Mouse (Mus musculus) cortical plate, adult 2 months (tissue): ENCODE data around the gene Asic2. TPM values are rescaled to one million over a fixed set of nuclear protein-coding genes. Genes with fewer than 3 reads are reported as not detected.

Experiments used
- H3K27ac ChIP-seq: fragments of 200-500 bp; 2 replicates; pipeline ENCODE4 v1.5.1; 2012; ENCODE audit warnings: low read length, control low read depth, inconsistent platforms; ENCODE audit not compliant: insufficient read depth
- H3K4me1 ChIP-seq: fragments of 200-500 bp; 2 replicates; pipeline ENCODE4 v1.6.1; 2011; ENCODE audit warnings: low read length; ENCODE audit not compliant: control insufficient read depth, insufficient read depth
- H3K4me3 ChIP-seq: fragments of 200-500 bp; 2 replicates; pipeline ENCODE4 v1.5.1; 2011; ENCODE audit warnings: mild to moderate bottlenecking, low read length, control low read depth; ENCODE audit not compliant: insufficient read depth
- CTCF ChIP-seq: fragments of 200-500 bp; IDR thresholded peaks from 2 replicates; pipeline ENCODE4 v1.5.1; 2011; ENCODE audit warnings: mild to moderate bottlenecking, control low read depth, low read length; ENCODE audit not compliant: insufficient read depth; ENCODE audit errors: extremely low read depth
- POLR2A ChIP-seq: fragments of 200-500 bp; IDR thresholded peaks from 2 replicates; pipeline ENCODE4 v1.6.1; 2011; ENCODE audit warnings: mild to moderate bottlenecking, low read length, control low read depth; ENCODE audit not compliant: insufficient read depth; ENCODE audit errors: extremely low read depth
- polyA plus RNA-seq: library from polyadenylated mRNA; depleted of rRNA; stranded (reverse); fragments of >200 nt; gene quantifications from 2 replicates; pipeline ENCODE4 v1.2.3, GENCODE M21; 2012

The Asic2 gene
- polyA plus RNA-seq, 1 experiment: 51.8 TPM

DNA sequence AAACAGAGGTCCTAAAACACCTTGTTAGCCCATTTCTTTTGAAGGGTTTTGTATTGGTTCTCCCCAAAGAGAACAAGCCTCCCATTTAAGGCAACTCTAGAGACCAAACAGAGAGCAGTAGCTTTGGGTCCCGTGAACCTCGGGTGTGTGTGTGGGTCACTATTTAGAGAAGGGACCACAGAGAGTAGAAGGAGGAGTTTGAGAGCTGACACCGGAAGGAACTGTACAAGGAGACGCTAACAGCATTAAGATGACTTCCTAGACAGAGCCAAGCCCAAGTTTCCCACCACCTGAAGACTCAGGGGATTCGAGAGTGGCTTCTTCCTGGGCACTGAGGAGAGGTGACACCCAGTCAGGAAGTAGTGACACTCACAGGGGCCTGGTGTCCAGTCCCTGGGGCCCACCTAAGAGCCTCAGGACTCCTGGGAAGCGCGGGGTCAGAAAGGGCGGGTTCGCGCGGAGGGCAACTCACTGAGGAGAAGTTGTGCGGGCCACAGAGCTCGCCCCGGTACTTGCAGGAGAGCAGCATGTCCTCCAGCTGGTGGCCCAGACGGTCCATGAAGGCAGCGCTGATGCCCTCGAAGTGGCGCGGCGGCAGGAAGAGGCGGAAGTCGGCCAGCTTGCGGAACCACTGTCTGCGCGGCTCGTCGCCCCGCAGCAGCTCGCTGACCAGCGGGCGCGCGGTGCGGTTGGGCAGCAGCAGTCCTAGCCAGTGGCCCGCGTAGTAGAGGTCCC is 816.8 kb downstream of the Asic2 start:
- TF ChIP-seq CTCF: no peak
- no peak for TF ChIP-seq POLR2A
- peak overlapping the region; percentile 76 for H3K4me3 ChIP-seq
- peaks cover 8% of the 10 kb centered on the region for H3K4me1 ChIP-seq
- 0 out of 2 replicates have a peak overlapping the region, but pooled peaks have one; percentile 45 for H3K27ac ChIP-seq

DNA sequence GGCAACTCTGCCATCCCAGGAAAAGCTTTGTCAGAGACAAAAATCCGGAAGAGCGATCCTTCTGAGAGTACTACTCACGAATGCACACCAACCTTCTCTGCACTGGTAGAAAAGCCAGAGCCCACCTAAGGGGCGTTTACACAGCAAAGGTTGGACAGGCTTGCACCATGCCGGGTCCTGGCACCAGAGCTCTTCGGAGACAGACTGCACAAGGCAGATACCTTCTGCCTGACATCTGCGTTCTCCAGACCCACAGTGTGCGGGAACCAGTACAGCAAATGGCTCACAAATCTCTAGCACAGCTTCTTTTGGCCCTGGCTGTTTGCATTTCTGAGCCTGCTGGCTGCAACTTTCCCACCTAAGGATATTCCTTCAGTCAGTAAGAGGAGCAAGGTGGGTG is 817.6 kb downstream of the Asic2 start:
- Histone ChIP-seq H3K4me3 (peak overlapping the region; percentile 76), H3K27ac (no peak overlapping the region), H3K4me1 (peaks cover 8% of the 10 kb centered on the region)
- TF ChIP-seq POLR2A (no peak), CTCF (no peak)

- TF ChIP-seq CTCF (no peak), POLR2A (no peak)
- H3K27ac ChIP-seq: no peak overlapping the region
- H3K4me1 ChIP-seq: peaks cover 8% of the 10 kb centered on the region
- H3K4me3 ChIP-seq: no peak overlapping the region; the same call in 1 of the 2 replicates
These were observed 819.8 kb downstream of the Asic2 start for GRCm38 (mm10) chr11:81148423-81148822.

DNA sequence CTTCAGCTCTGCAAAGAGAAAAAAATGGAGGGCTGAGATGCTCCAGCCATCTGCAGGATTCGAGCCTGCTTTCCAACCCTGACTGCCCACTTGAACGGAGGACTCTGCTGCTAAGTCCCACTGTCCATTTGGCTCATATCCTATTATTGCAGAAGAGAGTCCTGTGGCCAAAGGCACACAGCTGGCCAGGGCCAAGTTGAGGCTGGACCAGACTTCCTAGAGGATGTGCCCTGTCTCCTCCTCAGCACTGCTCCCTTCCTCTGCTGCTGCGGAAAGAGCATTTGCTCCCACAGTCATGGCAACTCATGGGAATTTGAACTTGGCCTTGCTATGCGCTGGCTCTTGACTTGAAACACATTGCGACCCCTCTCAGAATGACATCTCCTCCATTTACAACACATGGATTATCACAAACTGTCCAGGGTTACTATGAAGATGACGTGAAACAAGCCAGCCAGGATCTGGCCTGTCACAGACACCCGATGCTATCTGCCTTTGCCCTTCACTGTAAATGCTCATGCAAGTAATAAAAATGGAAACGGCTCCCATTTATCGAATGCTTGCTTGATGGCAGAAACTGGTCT is 821.6 kb downstream of the Asic2 start:
- no peak overlapping the region for H3K4me3 ChIP-seq
- peaks cover 8% of the 10 kb centered on the region for H3K4me1 ChIP-seq
- TF ChIP-seq CTCF (no peak), POLR2A (no peak)
- no peak overlapping the region for H3K27ac ChIP-seq

GRCm38 (mm10) chr11:81135141-81135540 is 833.1 kb downstream of the Asic2 start:
- Histone ChIP-seq H3K27ac (0 out of 2 replicates have a peak overlapping the region, but pooled peaks have one; percentile 32), H3K4me3 (no peak overlapping the region), H3K4me1 (peaks cover 5% of the 10 kb centered on the region; the same call in 1 of the 2 replicates)
- no peak for TF ChIP-seq CTCF
- no peak for TF ChIP-seq POLR2A

DNA sequence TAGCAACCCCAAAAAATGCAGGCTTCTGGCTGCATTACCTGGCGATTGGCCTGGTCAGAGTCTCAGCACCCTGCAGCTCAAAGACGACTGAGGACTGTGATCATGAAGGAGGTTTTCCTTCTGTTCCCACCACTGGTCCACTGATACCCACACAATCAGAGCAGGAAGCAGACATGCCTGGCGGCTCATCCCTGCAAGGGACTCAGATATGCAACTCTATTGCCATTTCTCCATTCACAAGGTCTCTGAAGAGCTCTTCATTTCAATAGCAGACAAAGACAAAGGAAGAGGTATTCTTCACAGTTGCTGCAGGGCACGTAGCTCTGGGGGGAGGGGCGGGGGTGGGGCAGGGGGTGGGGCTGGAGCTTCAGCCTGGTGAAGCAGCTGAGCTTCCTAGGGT is 834.3 kb downstream of the Asic2 start:
- peaks cover 5% of the 10 kb centered on the region; the same call in 1 of the 2 replicates for H3K4me1 ChIP-seq
- H3K4me3 ChIP-seq: no peak overlapping the region
- TF ChIP-seq POLR2A (no peak), CTCF (no peak)
- no peak overlapping the region for H3K27ac ChIP-seq

- TF ChIP-seq POLR2A: no peak
- no peak for TF ChIP-seq CTCF
These were observed 835.6 kb downstream of the Asic2 start for GRCm38 (mm10) chr11:81132669-81133068.

GRCm38 (mm10) chr11:81124363-81124762 is 843.9 kb downstream of the Asic2 start:
- no peak for TF ChIP-seq POLR2A
- Histone ChIP-seq H3K27ac (no peak overlapping the region), H3K4me1 (0 out of 2 replicates have a peak, but pooled peaks cover 2% of the 10 kb centered on the region), H3K4me3 (no peak overlapping the region)

More at GRCm38 (mm10) chr11:81132669-81133068, 835.6 kb downstream of the Asic2 start:
- Histone ChIP-seq H3K27ac (no peak overlapping the region), H3K4me3 (no peak overlapping the region), H3K4me1 (peaks cover 5% of the 10 kb centered on the region; the same call in 1 of the 2 replicates)

- no peak overlapping the region for H3K4me3 ChIP-seq
- no peak for TF ChIP-seq POLR2A
- no peak for TF ChIP-seq CTCF
These were observed 848.2 kb downstream of the Asic2 start for GRCm38 (mm10) chr11:81120024-81120576.

More at GRCm38 (mm10) chr11:81120024-81120576, 848.2 kb downstream of the Asic2 start:
- H3K27ac ChIP-seq: no peak overlapping the region
- 0 out of 2 replicates have a peak, but pooled peaks cover 4% of the 10 kb centered on the region for H3K4me1 ChIP-seq
